Mouse (Mus musculus): ENCODE measurements around the gene Mvb12b. TPM values are rescaled to one million over a fixed set of nuclear protein-coding genes. Genes with fewer than 3 reads are reported as not detected.

Mvb12b gene
- polyA plus RNA-seq, 1 experiment from 2014 or later = 17.8 TPM

DNA sequence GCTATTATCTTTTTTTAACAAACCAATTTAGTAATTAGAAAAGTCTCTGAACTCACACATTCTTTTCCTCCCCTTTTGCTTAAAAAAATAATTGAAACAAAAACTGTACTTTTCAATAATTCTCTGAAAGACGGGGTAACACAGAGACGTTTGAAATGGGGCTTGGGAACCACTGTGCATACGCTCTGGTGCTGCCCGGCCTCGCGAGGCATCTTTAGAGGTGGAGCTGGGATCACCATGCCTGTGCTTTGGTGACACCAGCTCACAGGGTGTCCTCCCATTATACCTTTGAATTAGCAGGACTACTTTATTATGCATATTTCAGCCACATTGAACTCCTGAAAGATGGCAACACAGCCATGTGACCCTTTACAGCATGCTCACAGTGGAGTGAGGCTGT, 101.7 kb downstream of the Mvb12b start:
- Histone ChIP-seq H3K4me1 (peaks cover 9% of the 10 kb centered on the region; the same call in 1 of the 2 replicates), H3K36me3 (no peaks in the 10 kb centered on the region), H3K4me2 (no peak overlapping the region), H3K9ac (no peak overlapping the region), H3K27me3 (replicated peaks) (no peaks in the 10 kb centered on the region), H3K4me3 (replicated peaks) (no peak overlapping the region), H3K9me3 (no peaks in the 10 kb centered on the region), H3K27ac (no peak overlapping the region)
- ATAC-seq (ENCODE audit: insufficient read depth, low FRiP score, low read depth) = no peak
- 86% methylated on average over 6 of the region's 6 CpGs for WGBS

DNA sequence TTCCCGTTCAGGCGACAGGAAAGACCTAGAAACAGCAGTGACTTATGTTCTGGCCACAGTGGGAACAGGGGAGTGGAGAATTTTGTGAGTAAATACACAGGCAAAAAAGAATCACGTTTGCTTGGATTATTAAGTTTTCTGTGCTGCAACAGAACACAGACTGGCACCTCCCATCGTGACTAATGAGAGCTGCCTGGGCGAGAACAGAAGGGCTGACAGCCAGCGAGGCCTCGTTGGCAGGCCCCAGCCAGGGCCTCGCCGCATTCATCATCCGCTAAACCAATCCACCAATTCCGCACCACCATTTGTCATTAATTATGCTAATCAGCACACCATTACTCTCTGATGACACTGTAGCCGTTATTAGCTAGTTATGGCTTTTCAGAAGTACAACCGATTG, 102.2 kb downstream of the Mvb12b start:
- H3K36me3 ChIP-seq = no peaks in the 10 kb centered on the region
- ATAC-seq (ENCODE audit: insufficient read depth, low FRiP score, low read depth) = no peak
- 52% methylated on average over 13 of the region's 13 CpGs for WGBS
- no peak overlapping the region for H3K9ac ChIP-seq
- no peak overlapping the region for H3K4me3 ChIP-seq (replicated peaks)
- peaks cover 9% of the 10 kb centered on the region; the same call in 1 of the 2 replicates for H3K4me1 ChIP-seq
- no peaks in the 10 kb centered on the region for H3K27me3 ChIP-seq (replicated peaks)
- no peak overlapping the region for H3K27ac ChIP-seq
- no peak overlapping the region for H3K4me2 ChIP-seq
- no peaks in the 10 kb centered on the region for H3K9me3 ChIP-seq

DNA sequence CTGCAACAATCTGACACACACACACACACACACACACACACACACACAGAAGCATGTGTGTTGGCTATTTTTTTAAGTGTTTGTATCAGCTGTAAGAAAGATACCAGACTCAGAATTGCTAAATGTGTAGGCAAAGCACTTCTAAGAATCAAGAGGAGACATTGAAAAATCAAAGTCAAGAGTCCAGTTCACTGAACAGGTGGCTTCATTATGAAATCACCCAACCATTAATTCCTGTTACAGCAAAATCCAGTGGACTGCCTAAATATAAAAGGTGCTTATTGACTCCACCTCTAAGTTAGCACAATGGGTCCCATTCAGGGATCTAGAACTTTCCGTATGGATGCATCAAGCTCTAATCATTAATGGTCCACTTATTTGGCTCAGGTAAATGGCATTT, 103.0 kb downstream of the Mvb12b start:
- Histone ChIP-seq H3K9ac (no peak overlapping the region), H3K4me2 (no peak overlapping the region), H3K4me1 (peaks cover 9% of the 10 kb centered on the region; the same call in 1 of the 2 replicates), H3K27ac (no peak overlapping the region), H3K9me3 (no peaks in the 10 kb centered on the region), H3K4me3 (replicated peaks) (no peak overlapping the region), H3K27me3 (replicated peaks) (no peaks in the 10 kb centered on the region), H3K36me3 (peaks cover 3% of the 10 kb centered on the region; the same call in 1 of the 2 replicates)
- 88% methylated on average over 1 of the region's 1 CpGs for WGBS
- ATAC-seq (ENCODE audit: insufficient read depth, low FRiP score, low read depth) = no peak

DNA sequence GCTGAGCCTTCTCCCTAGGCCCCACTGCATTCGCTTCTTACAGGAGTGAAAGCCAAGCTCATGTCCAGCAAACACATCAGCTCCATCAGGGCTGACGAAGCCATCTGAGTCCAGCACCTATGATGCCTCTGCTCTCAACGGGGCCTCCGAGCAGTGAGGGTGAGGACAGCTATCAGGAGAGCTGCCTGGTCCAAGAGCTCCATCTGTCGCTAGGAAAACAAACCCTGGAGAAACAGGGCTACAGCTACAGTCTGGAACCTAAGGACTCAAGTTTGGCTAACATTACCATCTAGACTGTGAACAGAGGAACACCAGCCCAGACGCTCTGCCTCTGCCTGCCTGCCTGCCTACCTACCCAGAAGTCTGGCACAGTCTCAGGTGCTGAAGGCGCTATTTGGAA, 104.3 kb downstream of the Mvb12b start:
- peaks cover 8% of the 10 kb centered on the region for H3K9me3 ChIP-seq
- H3K9ac ChIP-seq = no peak overlapping the region
- H3K27ac ChIP-seq = no peak overlapping the region
- ATAC-seq (ENCODE audit: insufficient read depth, low FRiP score, low read depth) = no peak
- no peak overlapping the region for H3K4me2 ChIP-seq
- WGBS = 78% methylated on average over 7 of the region's 7 CpGs
- peaks cover 9% of the 10 kb centered on the region; the same call in 1 of the 2 replicates for H3K4me1 ChIP-seq
- H3K36me3 ChIP-seq = peaks cover 15% of the 10 kb centered on the region
- H3K4me3 ChIP-seq (replicated peaks) = no peak overlapping the region
- H3K27me3 ChIP-seq (replicated peaks) = no peaks in the 10 kb centered on the region

DNA sequence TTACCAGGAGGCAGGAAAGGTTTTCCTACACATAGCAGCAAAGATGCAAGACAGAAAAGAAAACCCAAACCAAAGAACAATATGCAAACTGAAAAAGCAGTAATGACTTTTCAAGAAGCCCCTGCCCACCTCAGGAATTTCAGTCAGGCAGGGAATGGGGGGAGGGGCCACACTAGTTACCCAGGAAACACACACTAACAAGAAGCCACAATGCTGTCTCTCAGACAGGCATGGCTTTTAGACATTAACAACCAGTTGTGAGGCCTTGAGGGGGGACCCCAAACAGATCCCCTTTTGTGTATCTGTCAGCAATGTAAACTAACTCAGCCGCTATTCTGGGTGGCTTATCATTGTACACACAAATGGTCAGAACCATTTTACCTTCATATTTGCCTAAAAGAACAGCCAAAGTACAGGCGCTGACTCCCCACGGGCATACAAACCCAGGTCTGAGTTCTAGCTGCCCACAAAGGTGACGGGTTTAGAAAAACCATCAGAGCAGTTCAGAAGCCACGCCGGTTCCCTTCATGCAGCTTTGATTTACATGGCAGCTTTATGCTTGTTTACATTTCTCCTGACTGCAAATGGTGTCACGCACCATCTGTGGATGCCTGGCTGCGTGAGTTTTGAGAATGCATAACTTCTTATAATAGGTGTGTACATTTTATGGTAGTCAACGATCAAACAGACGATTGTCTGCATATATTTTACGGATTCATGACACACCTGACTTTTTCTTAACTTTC, 105.9 kb downstream of the Mvb12b start:
- H3K4me1 ChIP-seq = peaks cover 9% of the 10 kb centered on the region; the same call in 1 of the 2 replicates
- no peak overlapping the region for H3K27ac ChIP-seq
- H3K4me3 ChIP-seq (replicated peaks) = no peak overlapping the region
- ATAC-seq (ENCODE audit: insufficient read depth, low FRiP score, low read depth) = peak; percentile 62
- H3K9ac ChIP-seq = no peak overlapping the region
- WGBS = 28% methylated on average over 11 of the region's 11 CpGs
- H3K27me3 ChIP-seq (replicated peaks) = no peaks in the 10 kb centered on the region
- H3K4me2 ChIP-seq = 0 out of 2 replicates have a peak overlapping the region, but pooled peaks have one; percentile 14
- peaks cover 17% of the 10 kb centered on the region for H3K9me3 ChIP-seq
- H3K36me3 ChIP-seq = peaks cover 30% of the 10 kb centered on the region

DNA sequence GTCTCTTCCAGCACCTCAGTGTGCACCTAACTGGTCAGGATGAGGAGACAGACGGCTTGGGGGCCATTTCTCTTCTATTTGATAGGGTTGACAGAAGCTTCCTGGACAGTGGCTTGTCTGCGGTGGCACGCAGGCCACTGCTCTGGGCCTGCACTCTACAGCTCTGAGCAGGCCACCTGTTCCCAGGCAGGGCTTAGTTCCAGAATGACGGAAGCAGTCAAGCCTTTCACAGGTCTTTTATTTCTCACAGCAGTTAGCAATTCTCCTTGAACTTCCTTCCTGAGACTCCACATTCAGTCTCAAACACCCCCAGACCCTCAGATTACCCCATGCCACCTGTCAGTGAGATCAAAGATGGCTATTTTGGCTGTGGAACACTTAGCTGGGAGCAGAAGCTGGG, 109.3 kb downstream of the Mvb12b start:
- H3K4me2 ChIP-seq = no peak overlapping the region
- H3K27ac ChIP-seq = no peak overlapping the region
- H3K36me3 ChIP-seq = peaks cover 30% of the 10 kb centered on the region
- 98% methylated on average over 4 of the region's 4 CpGs for WGBS
- H3K27me3 ChIP-seq (replicated peaks) = no peaks in the 10 kb centered on the region
- peaks cover 9% of the 10 kb centered on the region; the same call in 1 of the 2 replicates for H3K4me1 ChIP-seq
- no peak for ATAC-seq (ENCODE audit: insufficient read depth, low FRiP score, low read depth)
- H3K4me3 ChIP-seq (replicated peaks) = no peak overlapping the region
- H3K9me3 ChIP-seq = peaks cover 17% of the 10 kb centered on the region
- H3K9ac ChIP-seq = no peak overlapping the region

DNA sequence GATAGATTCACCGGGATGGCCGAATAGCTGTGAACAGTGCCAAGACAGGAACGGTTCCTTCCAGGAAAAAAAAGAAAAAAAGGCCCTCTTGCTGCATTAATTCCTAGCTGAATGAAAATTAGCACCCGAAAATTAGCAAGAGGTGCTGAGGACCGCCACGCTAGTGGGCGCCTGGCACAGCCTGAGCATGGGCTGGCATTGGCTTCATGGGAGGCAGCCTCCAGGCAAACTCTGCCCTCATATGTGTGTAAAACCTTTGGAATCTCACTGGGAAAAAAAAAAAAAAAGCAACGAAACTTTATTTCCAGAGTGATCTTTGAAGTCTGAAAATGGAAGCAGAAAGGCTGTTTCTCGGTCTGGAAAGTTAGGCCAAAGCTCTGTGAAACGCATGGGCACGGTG, 110.7 kb downstream of the Mvb12b start:
- peaks cover 8% of the 10 kb centered on the region; the same call in 1 of the 2 replicates for H3K4me1 ChIP-seq
- no peak overlapping the region for H3K27ac ChIP-seq
- H3K36me3 ChIP-seq = peaks cover 30% of the 10 kb centered on the region
- 97% methylated on average over 11 of the region's 11 CpGs for WGBS
- H3K4me2 ChIP-seq = no peak overlapping the region
- no peak overlapping the region for H3K9ac ChIP-seq
- no peak for ATAC-seq (ENCODE audit: insufficient read depth, low FRiP score, low read depth)
- H3K27me3 ChIP-seq (replicated peaks) = no peaks in the 10 kb centered on the region
- peaks cover 17% of the 10 kb centered on the region for H3K9me3 ChIP-seq
- no peak overlapping the region for H3K4me3 ChIP-seq (replicated peaks)

DNA sequence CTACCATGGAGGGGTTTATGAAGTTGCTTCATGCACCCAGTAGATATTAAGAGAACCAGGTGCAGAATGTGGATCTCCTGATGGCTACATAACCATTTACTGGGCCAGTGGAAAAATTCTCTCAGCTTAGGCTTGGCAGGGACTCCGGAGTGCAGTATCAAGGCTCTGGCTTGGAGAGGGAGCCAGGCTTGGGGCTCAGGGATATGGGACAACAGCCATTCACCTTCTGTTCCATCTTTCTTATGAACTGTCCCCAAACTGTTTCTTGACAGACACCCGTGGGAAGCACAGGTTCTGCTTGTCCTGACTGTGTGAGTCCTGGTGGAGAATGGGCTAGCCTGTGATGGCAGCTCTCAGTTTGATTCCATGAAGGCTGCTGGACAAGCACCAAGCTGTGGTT, 112.9 kb downstream of the Mvb12b start:
- H3K9me3 ChIP-seq = peaks cover 17% of the 10 kb centered on the region
- H3K9ac ChIP-seq = no peak overlapping the region
- peaks cover 28% of the 10 kb centered on the region for H3K36me3 ChIP-seq
- ATAC-seq (ENCODE audit: insufficient read depth, low FRiP score, low read depth) = no peak
- 88% methylated on average over 2 of the region's 2 CpGs for WGBS
- no peak overlapping the region for H3K4me2 ChIP-seq
- no peak overlapping the region for H3K4me3 ChIP-seq (replicated peaks)
- H3K4me1 ChIP-seq = no peaks in the 10 kb centered on the region
- no peak overlapping the region for H3K27ac ChIP-seq
- no peaks in the 10 kb centered on the region for H3K27me3 ChIP-seq (replicated peaks)

DNA sequence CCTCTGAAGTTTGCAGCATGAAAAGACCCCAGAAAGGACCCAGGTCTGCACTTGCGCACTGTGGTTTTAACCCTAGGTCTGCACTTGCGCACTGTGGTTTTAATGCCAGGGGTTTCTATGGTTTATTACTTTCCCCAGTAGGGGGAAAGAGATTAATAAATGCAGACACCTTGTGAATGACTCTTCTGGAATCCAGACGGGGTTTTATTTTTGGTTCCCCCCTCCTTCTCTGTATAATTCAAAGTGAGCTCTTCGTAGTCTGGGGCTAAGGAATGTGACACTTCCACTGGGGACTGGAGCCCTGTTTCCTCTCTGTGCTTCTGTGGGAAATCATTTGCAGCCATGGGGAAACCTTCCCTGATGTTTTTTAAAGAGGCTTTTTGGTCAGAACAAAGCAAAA, 113.6 kb downstream of the Mvb12b start:
- Histone ChIP-seq H3K9me3 (peaks cover 17% of the 10 kb centered on the region), H3K27me3 (replicated peaks) (no peaks in the 10 kb centered on the region), H3K4me2 (no peak overlapping the region), H3K4me3 (replicated peaks) (no peak overlapping the region), H3K27ac (no peak overlapping the region), H3K36me3 (peaks cover 22% of the 10 kb centered on the region), H3K4me1 (no peaks in the 10 kb centered on the region), H3K9ac (no peak overlapping the region)
- ATAC-seq (ENCODE audit: insufficient read depth, low FRiP score, low read depth) = no peak
- 65% methylated on average over 4 of the region's 4 CpGs for WGBS

DNA sequence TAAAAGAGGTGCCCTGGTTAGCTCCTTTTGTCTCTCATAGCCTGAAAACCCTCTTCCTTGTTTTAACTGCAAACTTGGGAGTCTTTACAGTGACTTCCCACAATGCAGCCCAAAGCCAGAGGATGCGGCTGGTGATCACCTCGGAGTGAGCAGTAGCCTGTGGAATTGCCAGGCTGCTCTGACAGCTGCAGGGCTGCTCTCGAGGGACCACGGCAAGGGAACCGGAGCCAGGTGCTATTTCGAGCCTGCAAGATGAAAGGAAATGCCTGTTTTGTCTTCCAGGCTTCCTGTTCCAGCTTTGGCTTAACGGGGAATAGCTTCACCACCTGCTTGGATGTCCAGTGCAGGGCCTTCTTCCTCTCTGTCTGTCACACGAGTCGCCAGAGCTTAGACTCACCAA, 115.3 kb downstream of the Mvb12b start:
- H3K27ac ChIP-seq = no peak overlapping the region
- no peaks in the 10 kb centered on the region for H3K4me1 ChIP-seq
- 50% methylated on average over 9 of the region's 9 CpGs for WGBS
- no peak overlapping the region for H3K4me3 ChIP-seq (replicated peaks)
- no peak overlapping the region for H3K9ac ChIP-seq
- H3K9me3 ChIP-seq = no peaks in the 10 kb centered on the region
- no peak for ATAC-seq (ENCODE audit: insufficient read depth, low FRiP score, low read depth)
- H3K4me2 ChIP-seq = no peak overlapping the region
- peaks cover 5% of the 10 kb centered on the region for H3K36me3 ChIP-seq
- H3K27me3 ChIP-seq (replicated peaks) = no peaks in the 10 kb centered on the region

DNA sequence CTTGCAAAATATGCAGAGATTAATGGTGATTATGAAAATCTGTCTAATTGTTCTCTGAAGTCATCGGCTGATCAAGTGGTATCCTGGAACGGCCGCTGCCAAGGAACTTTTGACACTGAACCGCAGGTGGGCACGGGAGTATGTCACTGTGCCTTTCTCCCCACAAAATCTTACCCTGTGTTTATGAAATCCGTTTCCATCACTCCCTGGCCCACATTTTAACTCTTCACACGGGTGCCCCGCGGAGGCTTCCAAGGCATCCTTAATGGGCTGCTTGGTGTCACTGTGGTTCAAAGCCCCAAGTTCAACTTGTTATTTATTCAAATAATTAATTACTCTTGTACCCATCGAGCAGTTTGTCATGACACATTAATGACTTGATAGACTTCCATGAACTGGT, 116.4 kb downstream of the Mvb12b start:
- no peak overlapping the region for H3K9ac ChIP-seq
- no peak overlapping the region for H3K4me3 ChIP-seq (replicated peaks)
- H3K4me1 ChIP-seq = no peaks in the 10 kb centered on the region
- H3K4me2 ChIP-seq = no peak overlapping the region
- H3K36me3 ChIP-seq = no peaks in the 10 kb centered on the region
- ATAC-seq (ENCODE audit: insufficient read depth, low FRiP score, low read depth) = no peak
- H3K27ac ChIP-seq = no peak overlapping the region
- 83% methylated on average over 10 of the region's 10 CpGs for WGBS
- H3K9me3 ChIP-seq = no peaks in the 10 kb centered on the region
- no peaks in the 10 kb centered on the region for H3K27me3 ChIP-seq (replicated peaks)

DNA sequence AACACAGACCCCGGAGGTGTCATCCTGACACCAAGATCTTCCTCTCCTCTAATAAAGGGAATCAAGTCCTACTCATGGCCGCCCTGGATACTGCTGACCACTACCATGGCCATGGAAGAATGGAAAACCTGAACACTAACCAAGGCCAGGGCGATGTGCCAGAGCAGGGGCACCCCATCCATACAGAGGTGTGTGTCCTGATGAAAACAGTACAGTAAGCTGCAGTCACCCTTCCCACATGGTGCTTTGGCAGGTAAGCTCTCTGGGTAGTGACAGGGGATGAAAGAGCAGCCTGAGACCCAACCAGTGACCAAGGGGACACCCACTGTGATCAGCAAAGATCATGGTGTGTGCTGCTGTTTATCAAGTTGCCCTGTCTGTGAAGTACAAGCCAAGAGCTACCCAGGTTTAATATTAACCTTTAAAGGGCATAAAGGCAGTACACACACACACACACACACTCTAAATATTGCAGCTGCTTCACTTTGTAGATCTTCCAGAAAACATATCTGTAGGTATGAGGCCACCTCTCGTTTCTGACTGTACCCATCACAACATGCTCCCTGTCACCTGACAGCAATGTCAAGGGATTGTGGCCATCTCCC, 117.1 kb downstream of the Mvb12b start:
- no peak for ATAC-seq (ENCODE audit: insufficient read depth, low FRiP score, low read depth)
- Histone ChIP-seq H3K4me2 (no peak overlapping the region), H3K27ac (no peak overlapping the region), H3K4me1 (no peaks in the 10 kb centered on the region), H3K4me3 (replicated peaks) (no peak overlapping the region), H3K9ac (no peak overlapping the region), H3K9me3 (no peaks in the 10 kb centered on the region), H3K36me3 (no peaks in the 10 kb centered on the region), H3K27me3 (replicated peaks) (no peaks in the 10 kb centered on the region)
- WGBS = 91% methylated on average over 4 of the region's 4 CpGs

Data from stomach, embryonic 15.5 days (tissue).